Mouse (Mus musculus) cerebellum, adult 2 months (tissue): ENCODE data around the gene Ankrd54.

ENCODE experiments used
- CTCF ChIP-seq: fragments of 200-500 bp; IDR thresholded peaks from 2 replicates; pipeline ENCODE4 v1.5.1; 2011; ENCODE audit warnings: low read depth, mild to moderate bottlenecking, control low read depth, low read length, moderate library complexity, borderline replicate concordance; ENCODE audit not compliant: insufficient read depth
- POLR2A ChIP-seq: fragments of 200-500 bp; IDR thresholded peaks from 2 replicates; pipeline ENCODE4 v1.6.1; 2011; ENCODE audit warnings: low read length, control low read depth, borderline replicate concordance; ENCODE audit not compliant: insufficient read depth

GRCm38 (mm10) chr15:79028237-79028738 lies 34.4 kb downstream of the Ankrd54 start, which contains the start of gene H1f0:
- TF ChIP-seq CTCF (no peak), POLR2A (peak; percentile 82)
